Mouse (Mus musculus) adrenal gland, postnatal 14 days (tissue): ENCODE measurements around the gene Shisa8. TPM values are rescaled to one million over a fixed set of nuclear protein-coding genes. Genes with fewer than 3 reads are reported as not detected.

Experiments used
- DNase-seq: peaks from one replicate; pipeline ENCODE4 v3.0.0; 2021; ENCODE audit warnings: mixed read lengths
- total RNA-seq: library from RNA; stranded (reverse); gene quantifications from 2 replicates; pipeline ENCODE4 v1.2.3, GENCODE M21; 2021

Gene Shisa8
- total RNA-seq, 1 experiment from 2014 or later, result 0.44 TPM

DNA sequence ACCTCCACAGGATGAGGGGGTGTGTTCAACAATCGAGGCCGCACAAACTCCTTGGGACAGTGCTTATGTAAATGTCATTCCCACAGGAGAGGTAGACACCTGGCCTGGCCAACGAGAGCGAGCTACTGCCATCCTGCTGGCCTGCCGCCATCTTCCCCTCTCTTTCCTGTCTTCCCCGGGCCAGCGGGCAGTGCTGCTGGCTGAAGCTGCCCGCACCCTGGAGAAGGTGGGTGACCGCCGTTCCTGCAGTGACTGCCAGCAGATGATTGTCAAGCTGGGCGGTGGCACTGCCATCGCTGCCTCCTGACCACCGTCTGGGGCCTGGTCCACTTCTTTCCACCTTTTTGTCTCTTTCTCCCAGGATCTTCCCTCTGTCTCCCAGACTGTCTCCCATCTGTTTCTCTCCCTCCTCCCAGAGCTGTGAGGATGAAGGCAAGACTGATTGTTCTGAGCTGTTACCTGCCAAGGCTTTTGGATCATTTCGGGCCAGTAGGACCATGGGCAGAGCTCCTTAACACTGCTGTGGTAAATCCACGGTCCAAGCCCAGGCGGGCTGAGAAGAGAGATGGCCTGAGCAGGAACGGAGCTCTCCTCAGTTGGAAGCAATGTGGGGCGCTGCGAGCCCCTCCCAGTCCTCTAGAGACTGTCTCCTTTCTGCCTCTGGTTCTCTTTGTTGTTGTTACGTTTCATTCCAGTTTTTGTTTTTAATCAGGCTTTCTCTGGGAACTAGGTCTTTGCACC is 8.8 kb downstream of the Shisa8 start:
- DNase-seq, result no peak

GRCm38 (mm10) chr15:82203090-82203489 is 9.5 kb downstream of the Shisa8 start:
- no peak for DNase-seq

- no peak for DNase-seq
Observed at GRCm38 (mm10) chr15:82202086-82202485, 10.5 kb downstream of the Shisa8 start.

- DNase-seq, result no peak
Observed at GRCm38 (mm10) chr15:82199546-82199945, 13.1 kb downstream of the Shisa8 start.

- DNase-seq, result no peak
Observed at GRCm38 (mm10) chr15:82198342-82198741, 14.3 kb downstream of the Shisa8 start.

GRCm38 (mm10) chr15:82197937-82198336 is 14.7 kb downstream of the Shisa8 start:
- DNase-seq, result no peak

- no peak for DNase-seq
Observed at GRCm38 (mm10) chr15:82197246-82197750, 15.3 kb downstream of the Shisa8 start.

DNA sequence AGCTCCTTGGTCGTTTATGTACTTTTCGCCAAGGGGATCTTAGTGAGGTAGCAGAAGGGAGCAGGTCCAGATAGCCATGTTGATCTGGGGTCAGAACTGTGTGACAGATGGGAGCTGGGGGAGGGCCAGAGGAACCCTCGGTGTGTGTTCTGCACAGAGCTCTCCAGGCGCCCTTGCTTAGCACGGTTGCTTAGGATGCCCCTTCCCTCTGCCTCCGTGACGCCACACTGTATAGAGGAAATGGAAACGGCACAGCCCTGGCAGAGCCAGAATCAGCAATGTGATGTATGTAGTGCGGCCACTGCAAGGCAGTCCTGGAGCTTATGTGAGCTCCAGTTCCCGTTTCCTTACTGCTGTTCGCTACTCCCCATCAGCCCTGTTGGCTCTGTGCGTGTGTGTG is 16.3 kb downstream of the Shisa8 start:
- no peak for DNase-seq

GRCm38 (mm10) chr15:82192617-82193016 is 20.0 kb downstream of the Shisa8 start:
- DNase-seq, result no peak

- peak; percentile 57 for DNase-seq
Observed at GRCm38 (mm10) chr15:82188481-82189240, 24.0 kb downstream of the Shisa8 start.

DNA sequence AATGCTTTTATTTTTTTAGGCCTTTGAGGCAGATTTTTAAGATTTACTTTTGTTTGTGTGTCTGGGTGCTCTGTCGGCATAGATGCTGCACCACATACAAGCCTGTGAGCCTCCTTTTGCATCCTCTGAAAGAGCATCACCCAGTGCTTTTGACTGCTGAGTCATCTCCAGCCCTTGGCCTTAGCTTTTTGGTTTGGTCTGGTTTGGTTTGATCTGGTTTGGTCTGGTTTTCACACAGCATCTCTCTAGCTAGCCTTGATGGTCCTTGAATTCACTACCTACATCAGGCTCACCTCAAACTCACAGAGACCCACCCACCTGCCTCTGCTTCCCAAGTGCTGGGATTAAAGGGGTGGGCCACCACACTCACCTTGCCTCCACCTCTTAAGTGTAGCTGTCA is 24.7 kb downstream of the Shisa8 start:
- no peak for DNase-seq

DNA sequence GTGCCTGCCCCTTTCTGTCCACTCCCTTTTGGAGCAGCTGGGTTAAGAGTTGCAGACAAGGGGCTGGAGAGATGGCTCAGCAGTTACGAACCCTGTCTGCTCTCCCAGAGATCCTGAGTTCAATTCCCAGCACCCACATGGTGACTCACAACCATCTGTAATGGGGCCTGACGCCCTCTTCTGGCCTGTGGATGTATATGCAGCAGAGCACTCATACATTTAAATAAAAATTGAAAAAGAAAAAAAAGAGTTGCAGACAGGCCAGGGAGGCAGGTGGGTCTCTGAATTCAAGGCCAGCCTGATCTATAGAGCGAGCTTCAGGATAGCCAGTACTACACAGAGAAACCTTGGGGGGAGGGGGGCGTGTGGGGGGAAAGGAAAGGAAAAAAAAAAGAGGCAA is 25.2 kb downstream of the Shisa8 start:
- no peak for DNase-seq

DNA sequence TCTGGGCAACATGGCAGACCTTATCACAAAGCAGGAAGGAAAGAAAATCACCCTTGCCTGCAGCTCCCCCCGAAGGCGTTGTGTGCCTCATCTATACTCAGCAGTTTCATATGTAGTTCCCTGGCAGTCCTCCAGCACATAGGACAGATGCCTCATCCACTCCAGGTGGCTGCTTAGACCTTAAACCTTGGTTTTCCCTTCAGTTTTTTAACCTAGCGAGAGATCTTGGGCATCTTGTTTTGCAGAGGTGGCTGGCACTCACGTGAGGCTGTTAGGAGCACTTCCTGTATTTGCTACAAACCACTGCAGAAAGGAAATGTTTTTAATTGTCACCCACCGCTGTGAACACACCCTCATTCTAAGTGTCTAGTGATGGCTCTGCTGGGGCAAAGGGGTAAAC is 25.7 kb downstream of the Shisa8 start:
- no peak for DNase-seq

DNA sequence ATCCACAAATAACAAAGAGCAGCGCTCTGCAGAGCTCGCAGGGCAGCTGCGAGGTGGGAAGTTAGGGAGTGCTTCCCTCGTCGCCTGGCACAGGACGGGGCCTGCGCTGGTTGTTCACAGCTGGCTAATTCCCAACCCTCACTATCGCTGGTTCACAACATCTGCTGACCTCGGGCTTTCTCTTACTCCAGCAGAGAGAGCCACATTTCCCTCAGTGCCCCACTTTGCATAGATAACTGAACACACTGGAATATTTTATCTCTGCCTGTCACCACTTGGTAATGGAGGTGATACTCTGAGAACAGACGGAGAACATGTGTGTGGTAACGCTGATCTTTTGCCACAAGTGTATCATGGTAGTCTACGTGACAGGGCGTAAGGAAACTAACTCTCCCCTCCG is 26.5 kb downstream of the Shisa8 start:
- DNase-seq, result no peak

DNA sequence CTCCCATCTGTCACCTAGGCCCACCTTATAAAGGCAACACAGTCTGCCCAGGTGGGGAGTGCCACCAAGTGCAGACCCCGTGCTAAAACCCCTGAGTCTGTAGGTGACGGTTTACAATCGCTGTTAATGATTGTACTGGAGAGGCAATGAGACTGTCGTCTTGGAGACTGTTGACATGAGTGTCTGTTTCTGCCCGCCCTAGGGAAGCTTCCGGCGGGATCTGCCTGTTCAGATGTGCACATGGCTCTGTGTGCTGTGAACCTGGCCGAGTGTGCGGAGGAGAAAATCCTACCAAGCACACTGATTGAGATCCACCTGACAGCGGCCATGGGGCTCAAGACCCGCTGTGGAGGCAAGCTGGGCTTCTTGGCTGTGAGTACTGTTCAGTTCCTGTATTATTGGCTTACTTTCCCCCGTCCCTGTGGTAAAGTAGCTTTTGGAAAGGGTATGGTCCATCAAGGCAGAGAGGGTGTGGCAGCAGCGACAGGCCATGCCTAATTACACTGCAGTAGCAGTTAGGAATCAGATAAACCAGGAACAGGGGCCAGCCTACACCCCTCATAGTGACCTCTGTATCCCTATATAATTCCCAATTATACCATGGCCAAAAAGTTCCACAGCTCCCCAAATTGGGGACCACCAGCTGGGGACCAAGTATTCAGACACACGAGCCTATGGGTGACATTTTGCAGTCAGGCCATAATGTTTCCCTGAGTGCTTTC is 27.4 kb downstream of the Shisa8 start:
- no peak for DNase-seq

DNA sequence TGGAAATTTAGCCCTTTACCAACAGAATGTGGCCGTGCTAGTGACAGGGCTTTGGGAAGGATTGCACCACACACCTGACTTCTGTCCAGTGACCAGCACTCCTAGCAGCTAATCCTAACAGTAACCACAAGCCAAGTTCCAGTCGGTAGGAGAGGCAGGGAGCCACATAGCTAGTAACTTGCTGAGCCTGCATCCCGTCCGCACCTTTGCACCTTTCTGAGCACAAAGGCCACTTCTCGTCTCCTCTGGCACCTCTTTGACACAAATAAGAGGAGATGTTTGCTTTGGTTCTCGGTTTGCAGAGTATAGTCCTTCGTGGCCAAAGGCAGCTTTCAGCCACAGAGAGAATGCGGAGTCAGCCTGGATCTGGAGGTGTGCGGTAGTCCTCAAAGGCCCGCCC is 28.0 kb downstream of the Shisa8 start:
- DNase-seq, result no peak

DNA sequence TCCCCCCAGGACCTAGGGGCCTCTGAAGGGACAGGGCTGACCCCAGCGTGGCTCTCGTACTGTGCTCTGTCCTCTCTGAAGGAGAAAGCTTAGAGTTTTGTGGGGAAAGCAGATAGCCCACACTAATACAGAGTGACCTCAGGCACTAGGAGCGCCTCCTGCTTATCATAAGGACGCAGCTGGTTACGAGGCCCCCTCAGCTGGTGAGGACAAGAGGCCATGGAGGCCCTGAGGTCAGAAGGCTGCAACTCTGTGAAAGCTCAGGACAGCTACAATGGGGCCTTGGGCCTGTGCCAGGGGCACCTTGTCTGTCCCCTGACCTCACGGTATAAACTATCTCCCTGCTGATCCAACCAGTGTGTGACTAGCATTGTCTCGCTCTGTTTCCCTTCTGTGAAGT is 28.4 kb downstream of the Shisa8 start:
- no peak for DNase-seq

DNA sequence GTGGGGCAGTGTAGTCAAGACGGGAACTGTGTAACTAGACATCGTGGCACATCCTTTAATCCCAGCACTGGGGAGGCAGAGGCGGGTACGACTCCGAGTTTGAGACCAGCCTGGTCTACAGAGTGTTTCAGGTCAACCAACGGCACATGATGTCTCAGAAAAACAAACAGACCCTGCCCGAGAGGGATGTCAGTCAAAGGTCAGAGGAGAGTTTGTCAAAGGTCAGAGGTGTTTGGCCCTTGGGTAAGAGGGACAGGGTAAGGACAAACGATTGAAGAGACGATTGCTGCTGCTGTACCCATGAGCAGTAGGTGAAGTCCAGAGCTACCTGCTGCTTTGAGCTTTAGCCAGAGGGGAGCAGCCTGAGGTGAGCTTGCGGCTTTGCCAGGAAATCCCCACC is 29.0 kb downstream of the Shisa8 start:
- DNase-seq, result no peak

DNA sequence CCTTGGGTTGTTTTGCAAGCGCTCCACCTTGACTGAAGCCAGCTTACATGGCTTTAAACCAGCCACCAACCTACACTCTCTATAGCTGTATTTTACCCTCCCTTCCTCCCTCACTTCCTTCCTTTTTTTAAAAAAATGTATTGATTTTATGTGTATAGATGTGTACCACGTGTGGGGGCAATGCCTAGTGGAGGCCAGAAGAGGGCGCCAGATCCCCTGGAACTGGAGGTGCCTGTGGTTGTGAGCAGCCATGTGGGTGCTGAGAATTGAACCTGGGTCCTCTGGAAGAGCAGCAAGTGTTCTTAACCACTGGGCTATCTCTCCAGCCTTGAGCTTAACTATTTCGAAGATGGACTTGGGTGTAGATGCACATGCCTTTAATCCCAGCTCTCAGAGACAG is 30.3 kb downstream of the Shisa8 start:
- no peak for DNase-seq

DNA sequence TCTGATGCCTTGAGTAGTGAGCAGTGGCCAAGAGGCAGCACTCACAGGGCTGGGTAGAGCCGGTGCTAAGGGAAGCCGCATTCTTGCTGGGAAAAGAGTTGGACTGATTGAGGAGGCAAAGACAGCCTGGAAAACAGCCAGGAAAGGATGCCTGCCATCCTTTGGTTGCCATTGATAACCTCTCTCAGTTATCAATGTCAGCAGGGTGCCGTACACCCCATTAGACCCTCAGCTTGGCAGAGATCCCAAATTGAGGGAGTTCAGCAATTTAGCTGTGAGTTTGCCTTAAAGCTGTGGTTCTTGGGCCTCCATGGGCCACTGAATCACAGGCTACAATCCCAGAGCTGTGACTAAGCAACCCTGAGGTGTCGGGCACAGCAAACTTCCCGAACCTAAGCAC is 31.5 kb downstream of the Shisa8 start:
- no peak for DNase-seq

DNA sequence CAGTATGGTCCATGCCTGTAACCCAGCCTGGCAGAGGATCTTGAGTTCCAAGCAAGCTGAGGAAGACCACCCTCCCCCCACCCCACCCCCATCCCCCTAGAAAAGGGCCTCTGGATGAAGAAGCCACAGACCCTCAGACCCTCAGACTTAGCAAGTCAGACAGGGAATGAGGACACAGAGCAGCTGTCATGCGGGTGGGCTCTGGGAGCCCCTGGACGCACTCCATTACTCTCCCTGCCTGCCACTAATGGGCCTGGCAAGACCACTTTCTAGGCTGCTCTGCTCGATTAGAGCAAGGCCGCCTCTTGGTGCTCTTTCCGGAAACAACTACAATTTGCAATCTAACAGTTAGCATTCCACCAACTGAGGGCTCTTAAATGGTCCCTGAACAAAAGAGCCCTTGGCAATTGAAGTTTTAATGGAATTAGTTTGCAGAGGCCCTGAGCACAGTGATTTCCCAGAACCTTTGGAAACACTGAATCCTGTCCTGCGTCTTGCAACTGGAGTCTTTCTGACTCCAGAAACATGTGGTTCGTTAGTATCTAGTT is 34.8 kb downstream of the Shisa8 start:
- DNase-seq, result no peak

GRCm38 (mm10) chr15:82175091-82175490 is 37.5 kb downstream of the Shisa8 start:
- peak; percentile 36 for DNase-seq

DNA sequence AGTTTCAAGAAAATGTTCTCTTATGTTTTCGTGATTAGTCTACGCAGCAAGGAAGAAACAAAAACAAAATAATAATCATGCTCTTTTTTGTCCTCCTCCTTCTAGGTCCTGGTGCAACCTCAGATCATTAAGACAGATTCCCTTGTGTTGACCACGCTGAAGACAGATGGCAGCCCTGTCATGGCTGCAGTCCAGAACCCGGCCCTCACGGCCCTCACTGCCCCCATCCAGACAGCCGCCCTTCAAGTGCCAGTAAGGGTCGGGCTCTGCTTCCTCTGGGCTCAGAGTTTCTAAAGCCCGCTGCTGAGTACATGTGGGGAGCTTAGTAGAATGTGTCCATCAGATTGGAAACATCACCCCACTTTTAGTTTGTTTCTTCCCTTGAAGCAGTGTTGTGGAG is 40.0 kb downstream of the Shisa8 start:
- DNase-seq, result no peak
